Mouse (Mus musculus) heart, embryonic 10.5 days (tissue): Measurements from ENCODE around the gene Klhdc10. TPM values are rescaled to one million over a fixed set of nuclear protein-coding genes. Genes with fewer than 3 reads are reported as not detected.
A peak's percentile ranks its signal among the peaks of the same experiment; 100 is the strongest.
"Not testable (repeated sequence)": the region's sequence is repeated elsewhere in the genome, so short reads cannot be mapped to it uniquely, and the experiment has no call there.

ENCODE experiments used
- DNase-seq: peaks from one replicate; pipeline ENCODE4 v3.0.0-alpha.2; 2017; ENCODE audit warnings: low spot score
- H3K27ac ChIP-seq: fragments of 300-500 bp; sonication (generic); 2 replicates; pipeline ENCODE4 v1.5.1; 2016; ENCODE audit warnings: mild to moderate bottlenecking
- H3K27me3 ChIP-seq: fragments of 300-500 bp; sonication (generic); 2 replicates; pipeline ENCODE4 v1.6.1; 2016; ENCODE audit warnings: mild to moderate bottlenecking; ENCODE audit not compliant: poor library complexity, insufficient read depth, severe bottlenecking
- H3K36me3 ChIP-seq: fragments of 300-500 bp; sonication (generic); 2 replicates; pipeline ENCODE4 v1.6.1; 2016; ENCODE audit warnings: mild to moderate bottlenecking, moderate library complexity
- H3K4me1 ChIP-seq: fragments of 300-500 bp; sonication (generic); 2 replicates; pipeline ENCODE4 v1.6.1; 2016; ENCODE audit warnings: mild to moderate bottlenecking
- H3K4me3 ChIP-seq: fragments of 300-500 bp; sonication (generic); 2 replicates; pipeline ENCODE4 v1.5.1; 2016; ENCODE audit warnings: mild to moderate bottlenecking, moderate library complexity
- H3K9me3 ChIP-seq: fragments of 300-500 bp; sonication (generic); 2 replicates; pipeline ENCODE4 v1.6.1; 2016; ENCODE audit warnings: mild to moderate bottlenecking, moderate library complexity
- WGBS: fragments of 180-500 bp; shearing (Covaris S2); methylation state at CpG from one replicate; pipeline ENCODE4 v1.1.7; 2016; 5-methylcytosine and 5-hydroxymethylcytosine counted together
- polyA plus RNA-seq: library from polyadenylated mRNA; unstranded; fragments of >200 nt; fragmentation: Nextera tagmentation; extraction: Ambion mirVana; gene quantifications from 2 replicates; pipeline ENCODE4 v1.2.1, GENCODE M21; 2016

Klhdc10 gene
- polyA plus RNA-seq, 1 experiment from 2014 or later: 33.8 TPM

DNA sequence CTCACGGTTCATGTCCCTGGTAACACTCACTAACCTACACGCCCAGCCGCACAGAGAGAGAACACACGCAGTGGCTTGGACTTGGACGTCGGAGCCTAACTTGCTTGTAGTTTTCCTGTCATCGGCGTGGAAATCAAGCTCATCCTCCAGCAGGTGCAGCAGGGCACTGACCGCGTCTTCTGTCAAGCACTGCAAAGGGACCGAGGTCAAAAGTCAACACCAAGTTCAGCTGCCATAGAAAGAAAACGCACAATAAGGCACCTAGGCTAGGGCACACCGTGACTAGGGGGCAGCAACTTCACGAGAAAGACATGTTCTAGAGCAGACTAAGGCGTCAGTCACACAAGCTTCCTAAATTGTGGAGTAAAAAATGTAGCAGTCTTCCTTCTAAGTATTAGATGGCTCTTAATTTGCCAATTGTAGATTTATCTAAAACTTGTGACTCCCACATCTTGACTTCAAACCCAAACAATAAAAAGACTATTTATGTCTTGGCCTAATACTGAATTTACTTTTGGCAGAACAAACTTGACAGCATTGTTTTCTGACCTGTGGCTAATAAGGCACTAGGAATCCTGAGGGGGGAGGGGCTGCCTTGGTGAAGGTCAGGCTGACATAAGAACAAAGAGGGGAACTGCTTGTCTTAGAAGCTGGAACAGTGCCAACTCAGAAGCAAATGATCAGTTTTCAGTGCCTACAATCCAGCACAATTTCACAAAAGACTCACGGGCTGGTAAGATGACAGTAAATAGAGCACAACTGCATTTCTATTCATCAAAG is 26.7 kb upstream of the Klhdc10 start:
- Histone ChIP-seq H3K9me3 (no peaks in the 10 kb centered on the region), H3K36me3 (peaks cover 89% of the 10 kb centered on the region), H3K27ac (peak overlapping the region; percentile 52; the same call in 1 of the 2 replicates), H3K4me3 (no peak overlapping the region), H3K27me3 (no peaks in the 10 kb centered on the region), H3K4me1 (peaks cover 18% of the 10 kb centered on the region; the same call in 1 of the 2 replicates)
- WGBS: 87% methylated on average over 16 of the region's 16 CpGs
- no peak for DNase-seq

DNA sequence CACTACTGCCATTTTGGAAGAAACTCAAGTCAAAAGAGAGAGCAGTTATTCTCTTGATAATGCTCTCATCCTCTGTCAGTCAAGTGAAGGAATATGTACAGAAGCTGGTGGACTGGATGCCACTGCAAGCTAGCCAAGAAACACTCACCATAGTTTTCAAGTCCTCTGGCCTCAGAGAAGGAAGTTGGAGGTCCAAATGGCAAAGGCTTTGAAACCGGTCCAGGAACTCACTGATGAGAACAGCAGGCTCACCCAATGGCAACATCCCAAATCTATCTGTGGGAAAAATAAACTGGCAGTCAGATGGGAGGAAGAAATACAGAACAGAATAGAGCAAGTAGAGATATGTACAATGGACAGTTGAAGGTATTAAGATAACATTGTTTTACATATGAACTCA is 25.9 kb upstream of the Klhdc10 start:
- 73% methylated on average over 1 of the region's 1 CpGs for WGBS
- Histone ChIP-seq H3K27ac (peak overlapping the region; percentile 52), H3K4me1 (peaks cover 18% of the 10 kb centered on the region; the same call in 1 of the 2 replicates), H3K27me3 (no peaks in the 10 kb centered on the region), H3K9me3 (no peaks in the 10 kb centered on the region), H3K4me3 (no peak overlapping the region), H3K36me3 (peaks cover 89% of the 10 kb centered on the region)
- no peak for DNase-seq

DNA sequence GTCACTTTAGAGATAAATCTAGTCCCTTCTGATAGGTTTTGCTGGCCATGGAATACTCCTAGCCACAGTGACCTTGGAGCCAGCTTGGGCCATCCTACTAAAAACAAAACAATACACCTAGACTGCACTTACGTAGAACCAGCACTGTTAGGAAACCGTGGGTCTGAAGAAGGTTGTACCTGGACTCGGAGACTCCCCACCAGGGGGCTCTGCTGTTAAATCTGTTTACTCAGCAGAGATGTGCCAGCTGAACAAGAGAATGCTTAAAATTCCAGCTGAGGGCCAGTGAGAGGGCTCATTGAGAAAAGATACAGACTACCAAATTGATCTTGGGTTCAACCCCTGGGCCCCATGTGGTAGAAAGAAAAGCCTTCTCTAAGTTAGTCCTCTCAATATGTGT is 20.6 kb upstream of the Klhdc10 start:
- WGBS: 61% methylated on average over 3 of the region's 3 CpGs
- H3K27ac ChIP-seq: no peak overlapping the region
- H3K36me3 ChIP-seq: peaks cover 81% of the 10 kb centered on the region
- peaks cover 3% of the 10 kb centered on the region; the same call in 1 of the 2 replicates for H3K4me1 ChIP-seq
- H3K27me3 ChIP-seq: no peaks in the 10 kb centered on the region
- DNase-seq: no peak
- no peak overlapping the region for H3K4me3 ChIP-seq
- no peaks in the 10 kb centered on the region for H3K9me3 ChIP-seq

DNA sequence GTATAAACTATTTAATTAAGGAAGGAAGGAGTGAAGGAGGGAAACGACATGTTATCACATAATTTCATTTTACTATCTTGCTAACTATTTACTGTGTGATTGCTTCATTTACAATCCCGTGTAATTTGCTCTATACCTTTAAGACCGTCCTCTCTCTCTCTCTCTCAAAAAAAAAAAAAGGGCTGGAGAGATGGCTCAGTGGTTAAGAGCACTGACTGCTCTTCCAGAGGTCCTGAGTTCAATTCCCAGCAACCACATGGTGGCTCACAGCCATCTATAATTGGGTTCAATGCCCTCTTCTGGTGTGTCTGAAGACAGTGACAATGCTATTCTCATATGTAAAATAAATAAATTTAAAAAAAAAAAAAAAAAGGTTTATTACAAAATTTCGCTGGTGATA is 11.4 kb upstream of the Klhdc10 start:
- not testable (repeated sequence) for H3K4me1 ChIP-seq, DNase-seq, H3K27me3 ChIP-seq, H3K9me3 ChIP-seq
- WGBS: 21% methylated on average over 4 of the region's 4 CpGs
- H3K36me3 ChIP-seq: peaks cover 21% of the 10 kb centered on the region
- peak overlapping the region; percentile 89 for H3K27ac ChIP-seq
- H3K4me3 ChIP-seq: peak overlapping the region; percentile 84

DNA sequence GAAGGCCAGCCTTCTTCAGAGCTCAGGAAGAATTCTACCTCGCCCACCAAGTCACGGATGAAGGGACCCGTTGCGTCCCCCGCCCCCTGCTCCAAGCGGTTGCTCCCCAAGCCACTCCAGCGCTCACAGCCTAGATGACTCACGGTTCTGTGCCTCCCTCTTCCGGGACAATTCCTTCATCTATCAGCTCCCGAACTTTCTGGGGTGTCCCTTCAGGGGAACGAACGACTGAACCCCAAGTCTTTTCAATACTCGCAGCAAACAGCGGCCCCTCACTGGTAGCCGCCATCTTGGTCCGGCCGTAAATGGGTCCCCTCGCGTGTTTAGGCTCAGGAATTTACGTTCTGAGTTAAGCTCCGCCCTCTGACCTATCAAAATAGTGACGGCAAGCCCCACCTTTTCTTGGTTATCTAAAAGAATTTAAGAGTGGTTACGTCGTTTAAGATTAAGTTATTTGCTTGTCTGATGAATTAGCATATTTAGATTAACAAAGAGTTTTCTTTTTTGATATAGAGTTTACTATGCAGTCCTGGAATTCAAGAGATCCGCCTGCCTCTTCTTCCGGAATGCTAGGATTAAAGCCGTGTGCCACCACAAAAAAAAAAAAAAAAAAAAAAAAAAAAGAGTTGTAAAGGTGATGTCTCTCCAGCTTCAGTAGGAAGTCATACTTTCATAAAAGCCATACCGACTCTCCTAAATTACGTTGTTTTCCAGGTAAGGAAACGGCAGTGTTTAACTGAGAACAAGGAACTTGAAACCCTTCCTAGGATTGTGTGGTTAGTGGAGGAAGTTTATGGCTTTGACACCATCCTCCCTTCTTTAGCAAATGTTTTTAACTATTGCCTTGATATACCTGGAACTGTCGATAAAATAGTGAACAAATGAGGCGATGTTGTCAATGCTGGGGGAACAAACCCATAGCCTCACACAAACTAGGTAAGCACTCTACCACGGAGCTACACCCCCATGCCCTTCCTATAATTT is 10.7 kb upstream of the Klhdc10 start, which contains the start of gene Zc3hc1:
Gene Zc3hc1 (minus strand): TSS at position 315 of the 984 bp plus-strand sequence.
- 15% methylated on average over 33 of the region's 33 CpGs for WGBS
- 0 out of 2 replicates have a peak, but pooled peaks cover 3% of the 10 kb centered on the region for H3K4me1 ChIP-seq
- peak; percentile 93 for DNase-seq
- H3K27ac ChIP-seq: peak within 1 kb of the TSS; percentile 89
- peak within 1 kb of the TSS; percentile 84 for H3K4me3 ChIP-seq
- peaks cover 14% of the 10 kb centered on the region for H3K36me3 ChIP-seq
- no peaks in the 10 kb centered on the region for H3K27me3 ChIP-seq
- H3K9me3 ChIP-seq: no peaks in the 10 kb centered on the region

DNA sequence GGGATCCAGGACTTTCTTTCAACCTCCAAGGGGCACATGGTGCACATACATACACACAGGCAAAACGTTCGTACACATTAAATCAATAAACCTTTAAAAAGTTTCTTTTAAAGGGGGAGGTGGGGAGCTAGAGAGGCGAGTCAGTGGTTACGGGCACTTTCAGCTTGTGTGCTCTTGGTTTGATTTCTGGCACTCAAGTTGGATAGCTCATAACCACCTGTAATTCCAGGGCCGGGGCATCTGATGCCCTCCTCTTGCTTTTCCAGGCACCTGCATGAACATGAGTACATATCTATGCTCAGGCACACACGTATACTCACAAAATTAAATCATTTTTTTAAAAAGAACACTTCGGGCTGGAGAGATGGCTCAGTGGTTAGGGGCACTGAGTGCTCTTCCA is 9.7 kb upstream of the Klhdc10 start:
- Histone ChIP-seq H3K27me3 (no peaks in the 10 kb centered on the region), H3K4me1 (0 out of 2 replicates have a peak, but pooled peaks cover 3% of the 10 kb centered on the region), H3K9me3 (no peaks in the 10 kb centered on the region), H3K36me3 (peaks cover 4% of the 10 kb centered on the region), H3K27ac (no peak overlapping the region), H3K4me3 (no peak overlapping the region)
- 82% methylated on average over 7 of the region's 7 CpGs for WGBS
- DNase-seq: no peak

DNA sequence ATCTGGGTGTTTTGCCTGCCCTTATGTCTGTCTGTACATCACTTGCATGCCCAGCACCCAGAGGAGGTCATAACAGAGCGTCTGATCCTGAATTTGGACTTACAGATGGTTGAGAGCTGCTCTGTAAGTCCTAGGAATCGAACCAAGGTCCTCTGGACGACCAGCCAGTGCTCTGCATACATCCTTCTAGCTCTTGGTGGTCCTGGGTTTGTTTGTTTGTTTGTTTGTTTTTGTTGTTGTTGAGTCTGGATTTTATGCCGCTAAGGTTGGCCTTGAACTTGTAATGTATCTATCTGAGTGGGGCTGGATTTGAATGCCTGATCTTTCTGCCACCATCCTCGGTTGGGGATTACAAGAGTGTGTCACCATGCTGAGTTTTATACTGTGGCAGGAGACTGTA is 1.5 kb upstream of the Klhdc10 start:
- peak; percentile 59 for DNase-seq
- Histone ChIP-seq H3K27me3 (no peaks in the 10 kb centered on the region), H3K36me3 (no peaks in the 10 kb centered on the region), H3K27ac (peak overlapping the region; percentile 98; the same call in 1 of the 2 replicates), H3K9me3 (no peaks in the 10 kb centered on the region), H3K4me3 (no peak overlapping the region), H3K4me1 (peaks cover 4% of the 10 kb centered on the region; the same call in 1 of the 2 replicates)
- 76% methylated on average over 5 of the region's 5 CpGs for WGBS

DNA sequence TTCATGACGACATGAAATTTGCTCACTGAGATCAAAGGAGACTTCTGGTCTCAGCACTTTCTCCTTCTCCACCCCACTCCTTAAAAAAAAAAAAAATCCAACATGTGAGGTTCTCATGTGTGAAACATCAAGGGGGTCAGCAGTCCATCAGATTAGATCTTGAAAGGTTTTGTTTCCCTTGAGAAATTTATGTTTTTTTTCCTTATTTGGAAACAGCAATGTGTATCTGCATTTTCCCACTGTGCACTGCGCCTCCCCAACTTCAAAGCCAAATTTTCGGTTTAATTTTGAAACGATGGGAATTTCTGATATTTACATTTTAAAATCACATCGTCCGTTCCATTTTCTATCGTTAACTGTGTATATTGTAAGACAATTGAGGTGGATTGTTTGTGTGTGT is 952 bp upstream of the Klhdc10 start:
- H3K9me3 ChIP-seq: no peaks in the 10 kb centered on the region

DNA sequence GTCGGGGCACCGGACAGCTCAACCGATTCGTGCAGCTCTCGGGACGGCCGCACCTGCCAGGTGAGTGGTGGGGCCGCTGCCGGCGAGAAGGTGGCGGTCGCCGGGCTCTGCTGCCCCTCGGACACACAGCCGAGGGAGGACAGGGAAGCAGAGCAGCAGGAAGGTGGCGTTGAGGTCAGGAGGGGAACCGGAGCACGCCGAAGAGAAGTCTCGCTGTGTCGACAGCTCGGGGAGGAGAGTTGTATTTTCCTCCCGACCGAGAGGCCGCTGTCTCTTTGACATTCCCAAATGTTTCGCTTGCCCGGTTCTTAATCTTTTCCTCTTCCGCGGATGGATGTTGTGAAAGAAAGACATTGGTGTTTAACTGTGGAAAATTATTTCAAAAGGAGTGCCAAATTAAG is 423 bp downstream of the Klhdc10 start:
- peak overlapping the region; percentile 98 for H3K27ac ChIP-seq
- peaks cover 2% of the 10 kb centered on the region; the same call in 1 of the 2 replicates for H3K36me3 ChIP-seq
- H3K9me3 ChIP-seq: no peaks in the 10 kb centered on the region
- peak overlapping the region; percentile 100 for H3K4me3 ChIP-seq
- peaks cover 4% of the 10 kb centered on the region; the same call in 1 of the 2 replicates for H3K4me1 ChIP-seq
- H3K27me3 ChIP-seq: no peaks in the 10 kb centered on the region
- no peak for DNase-seq
- WGBS: under 1% methylated on average over 29 of the region's 29 CpGs

More for the DNA sequence above, 952 bp upstream of the Klhdc10 start:
- Histone ChIP-seq H3K4me3 (peak overlapping the region; percentile 100), H3K4me1 (peaks cover 4% of the 10 kb centered on the region; the same call in 1 of the 2 replicates), H3K36me3 (no peaks in the 10 kb centered on the region), H3K27ac (peak overlapping the region; percentile 98), H3K27me3 (no peaks in the 10 kb centered on the region)
- DNase-seq: peak; percentile 28
- 12% methylated on average over 7 of the region's 7 CpGs for WGBS

DNA sequence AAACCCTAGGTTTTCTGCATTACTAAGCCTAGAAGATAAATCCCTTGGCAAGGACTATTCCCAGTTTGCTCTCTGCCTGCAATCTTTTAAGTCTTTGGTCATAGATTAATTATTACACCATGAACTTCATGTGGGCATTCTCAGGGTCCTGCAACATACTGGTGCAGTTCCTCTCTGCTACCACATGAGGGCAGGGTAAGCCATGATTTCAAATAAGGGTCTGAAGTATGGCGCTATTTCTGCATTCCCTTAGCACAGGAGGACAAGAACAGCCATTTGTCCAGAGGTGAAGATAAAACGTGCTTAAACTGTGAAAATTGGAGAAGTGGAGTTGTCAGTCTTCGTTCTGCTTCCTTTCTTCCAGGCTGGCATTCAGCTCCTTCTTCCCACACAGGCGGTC is 1.8 kb downstream of the Klhdc10 start:
- Histone ChIP-seq H3K27ac (peak overlapping the region; percentile 59; the same call in 1 of the 2 replicates), H3K36me3 (peaks cover 7% of the 10 kb centered on the region; the same call in 1 of the 2 replicates), H3K4me1 (peaks cover 4% of the 10 kb centered on the region; the same call in 1 of the 2 replicates), H3K4me3 (peak overlapping the region; percentile 100), H3K27me3 (no peaks in the 10 kb centered on the region), H3K9me3 (no peaks in the 10 kb centered on the region)
- peak; percentile 83 for DNase-seq
- 24% methylated on average over 4 of the region's 4 CpGs for WGBS

DNA sequence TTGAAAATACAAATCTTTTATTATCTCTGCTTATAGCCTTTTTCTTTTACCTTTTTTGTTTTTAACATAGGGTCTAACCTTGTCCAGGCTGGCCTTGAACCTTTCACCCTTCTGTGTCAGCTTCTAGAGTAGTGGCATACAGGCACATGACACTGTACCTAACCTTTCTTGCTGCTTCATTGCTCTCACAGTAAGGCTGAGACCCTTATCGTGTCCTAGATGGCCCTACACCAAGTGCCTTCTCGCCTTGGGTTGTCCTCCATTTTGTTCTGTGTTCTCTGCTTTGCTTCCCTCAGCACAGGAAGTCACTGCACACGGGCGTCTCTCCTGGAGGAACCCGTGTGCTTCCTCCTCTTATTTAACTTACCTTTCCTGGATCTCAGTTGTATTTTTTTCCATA is 3.0 kb downstream of the Klhdc10 start:
- DNase-seq: no peak
- no peak overlapping the region; the same call in 1 of the 2 replicates for H3K27ac ChIP-seq
- H3K27me3 ChIP-seq: no peaks in the 10 kb centered on the region
- WGBS: 73% methylated on average over 5 of the region's 5 CpGs
- peaks cover 4% of the 10 kb centered on the region; the same call in 1 of the 2 replicates for H3K4me1 ChIP-seq
- H3K4me3 ChIP-seq: no peak overlapping the region
- no peaks in the 10 kb centered on the region for H3K9me3 ChIP-seq
- H3K36me3 ChIP-seq: peaks cover 7% of the 10 kb centered on the region; the same call in 1 of the 2 replicates

DNA sequence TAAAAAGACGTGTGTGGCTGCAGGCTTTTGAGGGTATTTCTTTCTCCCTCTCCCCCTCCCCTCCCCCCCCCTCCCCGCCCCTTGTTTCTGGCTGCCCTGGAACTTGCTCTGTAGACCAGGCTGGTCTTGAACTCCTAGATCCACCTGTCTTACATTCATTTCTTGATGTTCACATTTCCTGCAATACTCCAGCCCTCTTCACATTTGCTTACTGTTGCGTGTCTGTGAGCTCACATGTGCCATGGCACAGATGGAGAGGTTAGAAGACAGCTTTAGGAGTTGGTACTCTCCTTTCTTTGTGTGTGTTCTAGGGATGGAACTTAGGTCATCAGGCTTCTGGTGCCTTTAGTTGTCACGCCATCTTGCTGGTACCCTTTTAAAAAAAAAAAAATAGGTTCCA is 6.6 kb downstream of the Klhdc10 start:
- no peak overlapping the region for H3K4me3 ChIP-seq
- 88% methylated on average over 4 of the region's 4 CpGs for WGBS
- H3K4me1 ChIP-seq: peaks cover 4% of the 10 kb centered on the region; the same call in 1 of the 2 replicates
- DNase-seq: no peak
- H3K36me3 ChIP-seq: peaks cover 12% of the 10 kb centered on the region; the same call in 1 of the 2 replicates
- H3K27ac ChIP-seq: no peak overlapping the region
- no peaks in the 10 kb centered on the region for H3K9me3 ChIP-seq
- no peaks in the 10 kb centered on the region for H3K27me3 ChIP-seq
